Mouse (Mus musculus) neutrophil, adult 83 days (primary cell): ENCODE data around the gene Stk16. TPM values are rescaled to one million over a fixed set of nuclear protein-coding genes. Genes with fewer than 3 reads are reported as not detected.

Source experiments
- total RNA-seq, 2 experiments: library from RNA; stranded (reverse); gene quantifications; one replicate each; pipeline ENCODE4 v1.2.4; 2023

Stk16 gene
- total RNA-seq, result 100 to 1,000 TPM; 136 to 150 TPM

GRCm38 (mm10) chr1:75210136-75211087 is at the start of gene Stk16, which contains the start of gene Glb1l:
Stk16 (plus strand) TSS chr1:75210838.
Glb1l (minus strand) TSS chr1:75210813.

GRCm38 (mm10) chr1:75168472-75169464 is 41.9 kb upstream of the Stk16 start, which contains the start of gene Zfand2b:
Zfand2b (plus strand) TSS chr1:75168646.

GRCm38 (mm10) chr1:75180105-75180590 is 30.5 kb upstream of the Stk16 start, which contains the start of gene Abcb6:
Abcb6 (minus strand) TSS chr1:75180392.

GRCm38 (mm10) chr1:75191622-75192402 is 18.8 kb upstream of the Stk16 start, which contains the start of the genes Ankzf1 and Atg9a:
Ankzf1 (plus strand) TSS chr1:75192151.
Atg9a (minus strand) TSS chr1:75192196.

GRCm38 (mm10) chr1:75219531-75219930 is 8.9 kb downstream of the Stk16 start, which contains the start of gene Tuba4a:
Tuba4a (minus strand) TSS chr1:75219865.

GRCm38 (mm10) chr1:75231664-75232152 is 21.1 kb downstream of the Stk16 start, which contains the start of gene A630095N17Rik:
A630095N17Rik (minus strand) TSS chr1:75232102.

GRCm38 (mm10) chr1:75236117-75237050 is 25.7 kb downstream of the Stk16 start, which contains the start of gene Dnajb2:
Dnajb2 (plus strand) TSS chr1:75236406.

GRCm38 (mm10) chr1:75264091-75264880 is 53.6 kb downstream of the Stk16 start, which contains the start of gene Ptprn:
Ptprn (minus strand) TSS chr1:75264502.

Other genes with a start within 250 kb of the Stk16 start
- gene Nhej1, start 85.6 kb upstream of the Stk16 start, total RNA-seq, result 1 to 10 TPM; 6.2 to 7.5 TPM
- 1 to 10 TPM in 1 of 2 experiments, under 1 TPM in 1; 0.97 to 1.7 TPM for gene Slc23a3, start 76.9 kb upstream of the Stk16 start, total RNA-seq
- gene Cnppd1, start 68.1 kb upstream of the Stk16 start, total RNA-seq, result 100 to 1,000 TPM; 107 to 118 TPM
- gene Retreg2, start 68.1 kb upstream of the Stk16 start, total RNA-seq, result 10 to 100 TPM; 67.3 to 75.8 TPM
- 10 to 100 TPM; 52.0 to 53.7 TPM for gene Zfand2b, start 42.2 kb upstream of the Stk16 start, total RNA-seq
- 10 to 100 TPM in 1 of 2 experiments, 1 to 10 TPM in 1; 9.1 to 15.4 TPM for gene Abcb6, start 30.4 kb upstream of the Stk16 start, total RNA-seq
- 10 to 100 TPM; 20.1 to 20.9 TPM for gene Ankzf1, start 18.7 kb upstream of the Stk16 start, total RNA-seq
- gene Atg9a, start 18.6 kb upstream of the Stk16 start, total RNA-seq, result 10 to 100 TPM; 69.5 to 69.6 TPM
- 10 to 100 TPM; 20.6 to 23.3 TPM for gene Glb1l, start within 50 bp of the Stk16 start, total RNA-seq
- 100 to 1,000 TPM; 408 to 432 TPM for gene Tuba4a, start 9.0 kb downstream of the Stk16 start, total RNA-seq
- gene A630095N17Rik, start 21.3 kb downstream of the Stk16 start, total RNA-seq, result not detected
- 10 to 100 TPM; 13.0 to 17.9 TPM for gene Dnajb2, start 25.6 kb downstream of the Stk16 start, total RNA-seq
- gene Ptprn, start 53.7 kb downstream of the Stk16 start, total RNA-seq, result not detected
- not detected for gene Resp18, start 67.6 kb downstream of the Stk16 start, total RNA-seq
- 10 to 100 TPM; 26.2 to 31.6 TPM for gene Dnpep, start 107.2 kb downstream of the Stk16 start, total RNA-seq
- under 1 TPM; 0.11 to 0.38 TPM for gene Des, start 149.5 kb downstream of the Stk16 start, total RNA-seq
- not detected for gene Speg, start 164.5 kb downstream of the Stk16 start, total RNA-seq
- gene Gmppa, start 225.1 kb downstream of the Stk16 start, total RNA-seq, result 10 to 100 TPM; 46.4 to 47.9 TPM
- not detected for gene Asic4, start 239.6 kb downstream of the Stk16 start, total RNA-seq